Mouse (Mus musculus) thymus, postnatal 36 days (tissue): ENCODE data around the gene Slc6a9.
A peak's percentile ranks its signal among the peaks of the same experiment; 100 is the strongest.

ENCODE experiments used
- DNase-seq, 2 experiments: peaks; one replicate each; pipeline ENCODE4 v3.0.0; 2022; ENCODE audit warnings: mixed read lengths in 2 of 2

The Slc6a9 gene

GRCm38 (mm10) chr4:117914591-117915442 lies 80.5 kb downstream of the Slc6a9 start, which contains the start of gene Ipo13:
Gene Ipo13, minus strand, starts transcription at chr4:117914999.
- peak; percentile 92 to 94 for DNase-seq

- DNase-seq = peak; percentile 16 to 20
Observed at GRCm38 (mm10) chr4:117915489-117916105, 81.3 kb downstream of the Slc6a9 start.

DNA sequence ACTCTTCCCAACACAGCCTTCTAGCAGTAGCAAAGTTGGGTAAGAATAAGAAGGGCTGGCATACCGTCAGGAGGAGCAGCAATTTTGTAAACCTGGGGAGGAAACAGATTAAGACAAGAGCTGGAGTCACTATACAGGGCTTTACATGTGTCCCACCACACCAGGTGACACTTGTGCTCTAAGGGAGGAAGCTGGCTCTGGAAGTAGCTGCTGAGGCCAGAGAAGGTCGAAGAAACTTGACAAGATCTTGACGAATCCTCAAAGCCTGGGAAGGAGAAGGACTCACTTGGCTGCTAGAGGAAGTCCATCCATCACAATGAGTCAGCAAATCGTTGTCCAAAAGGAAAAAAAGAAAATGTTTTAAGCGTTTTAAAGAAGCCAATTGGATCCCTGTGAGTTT lies 82.1 kb downstream of the Slc6a9 start:
- no peak for DNase-seq

DNA sequence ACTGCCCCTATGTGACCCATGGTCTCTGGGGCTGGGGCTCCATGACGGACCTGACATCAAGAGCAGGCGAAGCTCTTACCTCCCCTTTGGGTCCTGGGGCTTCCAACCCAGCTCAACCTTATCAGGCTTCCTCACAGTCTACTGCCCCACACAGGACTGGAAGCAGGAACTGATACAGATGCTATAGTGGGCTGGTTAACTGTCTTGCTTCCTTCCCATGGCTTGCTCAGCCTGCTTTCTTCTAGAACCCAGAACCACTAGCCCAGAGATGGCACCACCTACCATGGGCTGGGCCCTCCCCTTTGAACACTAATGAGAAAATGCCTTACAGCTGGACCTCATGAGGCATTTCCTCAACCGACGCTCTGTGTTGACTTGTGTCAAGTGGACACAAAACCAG lies 83.1 kb downstream of the Slc6a9 start:
- no peak for DNase-seq

GRCm38 (mm10) chr4:117917847-117918246 lies 83.5 kb downstream of the Slc6a9 start:
- DNase-seq = no peak

DNA sequence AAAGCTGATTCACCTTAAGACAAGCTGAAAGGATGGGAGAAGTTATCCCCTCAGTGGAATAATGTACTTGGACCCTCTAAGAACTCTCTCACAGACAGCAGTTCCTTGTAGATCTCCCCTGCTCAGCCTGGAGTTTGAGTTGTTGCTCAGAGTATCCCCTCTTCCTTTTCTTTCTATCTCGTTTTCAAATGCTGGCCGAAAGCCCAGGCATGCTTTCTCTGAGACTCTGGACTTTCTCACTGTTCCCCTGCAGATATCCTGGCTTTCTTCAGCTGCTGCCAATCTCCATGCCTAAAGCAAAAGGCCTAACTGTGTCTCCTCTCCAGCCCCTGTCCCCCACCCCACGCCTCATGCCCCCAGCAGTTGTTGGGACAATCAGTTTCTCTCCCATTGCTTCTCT lies 84.0 kb downstream of the Slc6a9 start:
- no peak for DNase-seq

GRCm38 (mm10) chr4:117918762-117919161 lies 84.5 kb downstream of the Slc6a9 start:
- no peak for DNase-seq

DNA sequence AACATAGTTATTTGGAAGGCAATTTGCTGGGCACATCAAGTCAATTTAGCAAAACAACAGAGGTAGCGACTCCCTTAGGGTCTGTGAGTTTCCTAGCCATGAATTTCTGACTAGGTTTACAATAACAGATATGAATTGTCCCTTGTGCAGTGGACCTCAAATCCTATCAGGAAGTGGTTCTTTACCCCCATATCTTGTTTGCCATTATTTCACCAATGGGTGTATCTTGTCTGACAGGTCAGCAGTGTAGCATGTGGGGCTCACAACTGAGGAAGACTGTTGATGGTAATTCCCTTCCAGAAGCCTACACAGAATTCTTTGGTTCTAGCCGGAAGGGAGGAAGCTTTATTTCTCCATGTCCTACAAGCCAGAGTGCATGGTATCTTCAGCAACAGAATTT lies 87.1 kb downstream of the Slc6a9 start:
- no peak for DNase-seq

DNA sequence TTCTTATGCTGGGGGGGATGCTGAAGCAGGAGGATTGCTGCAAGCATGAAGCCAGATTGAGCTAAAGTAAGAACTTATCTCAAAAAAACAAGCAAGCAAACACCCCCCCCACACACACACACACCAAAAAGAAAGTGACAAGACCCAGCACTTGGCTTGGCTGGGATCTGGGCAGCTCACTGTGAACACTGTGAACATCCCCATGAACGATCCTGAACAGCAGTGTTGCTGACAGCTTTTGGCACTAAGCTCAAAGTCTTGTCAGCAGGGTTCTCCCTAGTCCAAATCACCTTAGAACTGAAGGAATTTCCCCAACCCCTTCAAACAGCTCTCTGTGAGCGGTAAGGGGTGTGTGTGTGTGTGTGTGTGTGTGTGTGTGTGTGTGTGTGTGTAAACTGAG lies 89.1 kb downstream of the Slc6a9 start:
- no peak for DNase-seq
